Mouse (Mus musculus): ENCODE measurements around the gene Gm4724. TPM values are rescaled to one million over a fixed set of nuclear protein-coding genes. Genes with fewer than 3 reads are reported as not detected.
"Not testable (repeated sequence)": the region's sequence is repeated elsewhere in the genome, so short reads cannot be mapped to it uniquely, and the experiment has no call there.

Gene Gm4724
- 15.3 and 18.1 TPM in 2 replicates for polyA plus RNA-seq (2014; fragmentation: Nextera tagmentation; extraction: Ambion mirVana)

DNA sequence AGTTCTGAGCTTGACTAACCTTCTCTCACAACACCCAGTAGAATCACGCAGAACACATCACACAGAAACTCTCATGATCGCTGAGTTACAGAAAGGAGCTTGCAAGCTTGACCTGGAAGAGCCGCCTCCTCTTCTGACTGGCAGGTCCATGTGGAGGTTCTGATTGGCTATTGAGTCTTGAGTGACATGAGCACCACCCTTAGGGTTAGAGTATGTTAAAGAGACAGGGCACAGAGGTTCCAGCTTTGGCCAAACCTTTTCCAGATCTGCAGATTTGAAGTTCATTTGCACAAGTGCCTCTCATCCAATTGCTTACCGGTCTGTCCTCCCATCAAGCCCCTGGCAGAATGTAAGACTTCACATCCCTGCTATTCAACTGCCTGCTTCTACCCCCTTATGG lies at the start of gene Gm4724:
TSS of gene Gm4724 (minus strand) at position 101 of the 400 bp plus-strand sequence.
- H3K27me3 ChIP-seq (ENCODE audit: control insufficient read depth, insufficient read depth, low read length) = not testable (repeated sequence)

DNA sequence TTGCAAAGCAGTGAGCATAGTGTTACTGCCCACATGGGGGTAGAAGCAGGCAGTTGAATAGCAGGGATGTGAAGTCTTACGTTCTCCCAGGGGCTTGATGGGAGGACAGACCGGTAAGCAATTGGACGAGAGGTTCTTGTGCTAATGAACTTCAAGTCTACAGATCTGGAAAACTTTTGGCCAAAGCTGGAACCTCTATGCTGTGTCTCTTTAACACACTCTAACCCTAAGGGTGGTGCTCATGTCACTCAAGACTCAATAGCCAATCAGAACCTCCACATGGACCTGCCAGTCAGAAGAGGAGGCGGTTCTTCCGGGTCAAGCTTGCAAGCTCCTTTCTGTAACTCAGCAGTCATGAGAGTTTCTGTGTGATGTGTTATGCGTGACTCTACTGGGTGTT lies 34.1 kb upstream of the Gm4724 start, which contains the start of gene Zfp965:
TSS of gene Zfp965 (plus strand) at position 301 of the 400 bp plus-strand sequence.
- not testable (repeated sequence) for H3K9ac ChIP-seq (replicated peaks; ENCODE audit: low read depth, low read length); H3K4me1 ChIP-seq (ENCODE audit: control insufficient read depth, insufficient read depth, low read length); H3K27ac ChIP-seq (ENCODE audit: low read length); H3K4me2 ChIP-seq (replicated peaks; ENCODE audit: low read depth, low read length); ATAC-seq (ENCODE audit: insufficient number of reproducible peaks, insufficient read depth, low FRiP score, low read depth); H3K27me3 ChIP-seq (ENCODE audit: control insufficient read depth, insufficient read depth, low read length); H3K36me3 ChIP-seq (ENCODE audit: control insufficient read depth, insufficient read depth, low read length); H3K9me3 ChIP-seq (ENCODE audit: control insufficient read depth, low read depth, low read length); H3K4me3 ChIP-seq (ENCODE audit: low read depth, low read length)
- WGBS = no CpG with 5 or more reads among the region's 6 CpGs

More for the DNA sequence above, at the start of gene Gm4724:
- not testable (repeated sequence) for H3K4me3 ChIP-seq (ENCODE audit: low read depth, low read length); H3K4me2 ChIP-seq (replicated peaks; ENCODE audit: low read depth, low read length); H3K36me3 ChIP-seq (ENCODE audit: control insufficient read depth, insufficient read depth, low read length); H3K9me3 ChIP-seq (ENCODE audit: control insufficient read depth, low read depth, low read length); H3K27ac ChIP-seq (ENCODE audit: low read length); H3K9ac ChIP-seq (replicated peaks; ENCODE audit: low read depth, low read length); H3K4me1 ChIP-seq (ENCODE audit: control insufficient read depth, insufficient read depth, low read length); ATAC-seq (ENCODE audit: insufficient number of reproducible peaks, insufficient read depth, low FRiP score, low read depth)
- no CpG with 5 or more reads among the region's 4 CpGs for WGBS

Other genes with a start within 250 kb of the Gm4724 start
- gene Gm14391, start 228.9 kb downstream of the Gm4724 start, polyA plus RNA-seq (2014; fragmentation: Nextera tagmentation; extraction: Ambion mirVana) = 10.8 and 12.4 TPM in 2 replicates
- 7.5 TPM in 1 of 2 replicates, not detected in the other for gene Gm14440, start 160.7 kb downstream of the Gm4724 start, polyA plus RNA-seq (2014; fragmentation: Nextera tagmentation; extraction: Ambion mirVana)
- gene Gm4631, start 97.6 kb downstream of the Gm4724 start, polyA plus RNA-seq (2014; fragmentation: Nextera tagmentation; extraction: Ambion mirVana) = 26.3 and 30.6 TPM in 2 replicates
- gene Zfp968, start 63.4 kb downstream of the Gm4724 start, polyA plus RNA-seq (2014; fragmentation: Nextera tagmentation; extraction: Ambion mirVana) = 6.6 and 12.3 TPM in 2 replicates
- 7.3 and 9.1 TPM in 2 replicates for gene Zfp965, start 34.2 kb upstream of the Gm4724 start, polyA plus RNA-seq (2014; fragmentation: Nextera tagmentation; extraction: Ambion mirVana)
- gene Gm11007, start 208.2 kb upstream of the Gm4724 start, polyA plus RNA-seq (2014; fragmentation: Nextera tagmentation; extraction: Ambion mirVana) = not detected in 2 replicates